Mouse (Mus musculus) lung, embryonic 14.5 days (tissue): ENCODE measurements around the gene Cldn34b4. TPM values are rescaled to one million over a fixed set of nuclear protein-coding genes. Genes with fewer than 3 reads are reported as not detected.

Source experiments
- ATAC-seq: fragments of 200-750 bp; cut with Nextera tagmentation; 2 replicates; pipeline ENCODE4 v1.8.0; 2017; ENCODE audit warnings: mild to moderate bottlenecking, moderate TSS enrichment, moderate library complexity; ENCODE audit not compliant: insufficient read depth
- DNase-seq: peaks from one replicate; pipeline ENCODE4 v3.0.0-alpha.2; 2015
- H3K27ac ChIP-seq: fragments of 300-500 bp; sonication (generic); 2 replicates; pipeline ENCODE4 v1.5.1; 2014; ENCODE audit warnings: low read depth, mild to moderate bottlenecking, moderate library complexity
- H3K27me3 ChIP-seq: fragments of 300-500 bp; sonication (generic); 2 replicates; pipeline ENCODE4 v1.6.1; 2014; ENCODE audit warnings: low read length, control low read depth; ENCODE audit not compliant: insufficient read depth
- H3K36me3 ChIP-seq: fragments of 300-500 bp; sonication (generic); 2 replicates; pipeline ENCODE4 v1.6.1; 2014; ENCODE audit warnings: control low read depth; ENCODE audit not compliant: insufficient read depth
- H3K4me1 ChIP-seq: fragments of 300-500 bp; sonication (generic); 2 replicates; pipeline ENCODE4 v1.6.1; 2014; ENCODE audit warnings: antibody characterized with exemption, control low read depth; ENCODE audit not compliant: insufficient read depth
- H3K4me2 ChIP-seq: fragments of 300-500 bp; sonication (generic); 2 replicates; pipeline ENCODE4 v1.6.1; 2014; ENCODE audit warnings: mild to moderate bottlenecking
- H3K4me3 ChIP-seq: fragments of 300-500 bp; sonication (generic); 2 replicates; pipeline ENCODE4 v1.5.1; 2014; ENCODE audit warnings: low read depth, low read length
- H3K9ac ChIP-seq: fragments of 300-500 bp; sonication (generic); 2 replicates; pipeline ENCODE4 v1.6.1; 2014
- H3K9me3 ChIP-seq: fragments of 300-500 bp; sonication (generic); 2 replicates; pipeline ENCODE4 v1.6.1; 2016; ENCODE audit warnings: low read depth, low read length, control low read depth
- CTCF ChIP-seq: IDR thresholded peaks from 2 replicates; pipeline ENCODE4 v1.5.1; 2016; ENCODE audit warnings: antibody characterized with exemption, low read depth
- WGBS: fragments of 180-500 bp; shearing (Covaris S2); extraction: QIAGEN DNeasy Blood & Tissue Kit; methylation state at CpG from one replicate; pipeline ENCODE4 v1.1.7; 2014; 5-methylcytosine and 5-hydroxymethylcytosine counted together
- polyA plus RNA-seq: library from polyadenylated mRNA; unstranded; fragments of >200 nt; fragmentation: Nextera tagmentation; extraction: Ambion mirVana; gene quantifications from 2 replicates; pipeline ENCODE4 v1.2.1, GENCODE M21; 2014

Cldn34b4 gene
- not detected in 2 replicates for polyA plus RNA-seq

GRCm38 (mm10) chrX:76393050-76393449 lies at the start of gene Cldn34b4:
Cldn34b4 (plus strand) TSS chrX:76393350.
- Histone ChIP-seq H3K9me3 (no peaks in the 10 kb centered on the region), H3K36me3 (no peaks in the 10 kb centered on the region), H3K4me2 (no peak within 1 kb of the TSS), H3K27ac (no peak within 1 kb of the TSS), H3K4me3 (no peak within 1 kb of the TSS), H3K4me1 (no peaks in the 10 kb centered on the region), H3K9ac (no peak within 1 kb of the TSS), H3K27me3 (no peaks in the 10 kb centered on the region)
- ATAC-seq: no peak
- no peak for DNase-seq
- 77% methylated on average over 3 of the region's 3 CpGs for WGBS
- TF ChIP-seq CTCF: no peak

Other genes starting within 250 kb of the Cldn34b4 start
- gene Cldn34b3, start 129.0 kb upstream of the Cldn34b4 start, polyA plus RNA-seq: not detected in 2 replicates
- not detected in 2 replicates for gene Cldn34d, start 209.6 kb downstream of the Cldn34b4 start, polyA plus RNA-seq